Mouse (Mus musculus) myocyte (in vitro differentiated cells): ENCODE results near the gene Ralgapa2.

Source experiments
- CEBPB ChIP-seq: IDR thresholded peaks from 2 replicates; pipeline ENCODE4 v1.6.1; 2011; ENCODE audit warnings: mild to moderate bottlenecking, moderate library complexity; ENCODE audit not compliant: poor library complexity, insufficient read depth, severe bottlenecking
- E2F4 ChIP-seq: IDR thresholded peaks from one replicate; pipeline ENCODE4 v1.6.1; 2011; ENCODE audit warnings: mild to moderate bottlenecking, control low read depth, moderate library complexity; ENCODE audit not compliant: insufficient read depth
- MAX ChIP-seq: IDR thresholded peaks from one replicate; pipeline ENCODE4 v1.6.1; 2011; ENCODE audit warnings: low read depth, mild to moderate bottlenecking, control low read depth
- MYOD1 ChIP-seq, 3 experiments: IDR thresholded peaks; one replicate each; pipeline ENCODE4 v1.6.1; 2011; ENCODE audit warnings: control low read depth in 2 of 3, low read depth in 2 of 3, mild to moderate bottlenecking in 2 of 3, moderate library complexity in 1 of 3; ENCODE audit not compliant: insufficient read length in 2 of 3, control insufficient read depth in 1 of 3
- POLR2A ChIP-seq: IDR thresholded peaks from one replicate; pipeline ENCODE4 v1.6.1; 2011; ENCODE audit warnings: low read depth, mild to moderate bottlenecking, control low read depth, moderate library complexity; ENCODE audit not compliant: insufficient read length
- POLR2AphosphoS2 ChIP-seq: IDR thresholded peaks from one replicate; pipeline ENCODE4 v1.6.1; 2011; ENCODE audit warnings: low read depth, control low read depth; ENCODE audit not compliant: insufficient read length
- TCF12 ChIP-seq: IDR thresholded peaks from one replicate; pipeline ENCODE4 v1.6.1; 2011; ENCODE audit warnings: mild to moderate bottlenecking, control low read depth; ENCODE audit not compliant: poor library complexity, insufficient read depth, severe bottlenecking

DNA sequence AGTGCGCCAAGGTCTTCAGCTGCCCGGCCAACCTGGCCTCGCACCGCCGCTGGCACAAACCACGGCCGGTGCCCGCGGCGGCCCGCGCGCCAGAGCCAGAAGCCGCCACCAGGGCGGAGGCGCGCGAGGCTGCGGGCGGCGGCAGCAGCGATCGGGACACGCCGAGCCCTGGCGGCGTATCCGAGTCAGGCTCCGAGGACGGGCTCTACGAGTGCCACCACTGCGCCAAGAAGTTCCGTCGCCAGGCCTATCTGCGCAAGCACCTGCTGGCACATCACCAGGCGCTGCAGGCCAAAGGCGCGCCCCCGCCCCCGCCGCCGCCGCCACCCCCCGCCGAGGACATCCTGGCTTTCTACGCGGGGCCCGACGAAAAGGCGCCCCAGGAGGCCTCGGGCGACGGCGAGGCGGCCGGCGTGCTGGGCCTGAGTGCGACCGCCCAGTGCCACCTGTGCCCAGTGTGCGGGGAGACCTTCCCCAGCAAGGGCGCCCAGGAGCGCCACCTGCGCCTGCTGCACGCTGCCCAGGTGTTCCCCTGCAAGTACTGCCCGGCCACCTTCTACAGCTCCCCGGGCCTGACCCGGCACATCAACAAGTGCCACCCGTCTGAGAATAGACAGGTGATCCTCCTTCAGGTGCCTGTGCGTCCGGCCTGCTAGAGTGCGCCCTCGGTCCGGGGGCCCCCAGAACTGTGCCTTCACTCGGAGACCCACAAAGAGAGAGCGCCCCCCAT lies 288.8 kb downstream of the Ralgapa2 start:
- TF ChIP-seq POLR2A = no peak
- no peak for TF ChIP-seq MYOD1 (IDR thresholded peaks at IDR 0.05; ENCODE audit: control insufficient read depth in 1 of 3, insufficient read length in 2 of 3, low read depth in 2 of 3)
- TF ChIP-seq TCF12 = no peak
- TF ChIP-seq CEBPB = no peak
- no peak for TF ChIP-seq E2F4
- no peak for TF ChIP-seq POLR2AphosphoS2
- TF ChIP-seq MAX = no peak
